Mouse (Mus musculus): ENCODE measurements around the gene Gdf15.

GRCm38 (mm10) chr8:70610796-70611771 lies 21.2 kb downstream of the Gdf15 start:
- TF ChIP-seq CTCF (IDR thresholded peaks at IDR 0.05; ENCODE audit: low read depth) (peak; percentile 87), EP300 (IDR thresholded peaks at IDR 0.05; ENCODE audit: low read depth) (no peak)
